Mouse (Mus musculus) hindbrain, embryonic 16.5 days (tissue): ENCODE results near the gene Tjp1. TPM values are rescaled to one million over a fixed set of nuclear protein-coding genes. Genes with fewer than 3 reads are reported as not detected.

Experiments
- ATAC-seq: fragments of 200-750 bp; cut with Nextera tagmentation; 2 replicates; pipeline ENCODE4 v1.8.0; 2017; ENCODE audit warnings: moderate TSS enrichment, moderate library complexity
- H3K27ac ChIP-seq: fragments of 300-500 bp; sonication (generic); 2 replicates; pipeline ENCODE4 v1.5.1; 2014; ENCODE audit warnings: low read depth, mild to moderate bottlenecking, control low read depth, low read length, moderate library complexity
- H3K27me3 ChIP-seq: fragments of 300-500 bp; sonication (generic); replicated peaks from 2 replicates; pipeline ENCODE4 v1.6.1; 2014; ENCODE audit warnings: low read length; ENCODE audit not compliant: control insufficient read depth, insufficient read depth
- H3K36me3 ChIP-seq: fragments of 300-500 bp; sonication (generic); 2 replicates; pipeline ENCODE4 v1.6.1; 2014; ENCODE audit warnings: mild to moderate bottlenecking, low read length, moderate library complexity, mixed read lengths; ENCODE audit not compliant: control insufficient read depth, insufficient read depth
- H3K4me1 ChIP-seq: fragments of 300-500 bp; sonication (generic); 2 replicates; pipeline ENCODE4 v1.6.1; 2014; ENCODE audit warnings: low read depth, low read length; ENCODE audit not compliant: control insufficient read depth, insufficient read depth
- H3K4me2 ChIP-seq: fragments of 300-500 bp; sonication (generic); 2 replicates; pipeline ENCODE4 v1.6.1; 2014; ENCODE audit warnings: mild to moderate bottlenecking, low read length, control low read depth, moderate library complexity
- H3K4me3 ChIP-seq: fragments of 300-500 bp; sonication (generic); 2 replicates; pipeline ENCODE4 v1.5.1; 2014; ENCODE audit warnings: mild to moderate bottlenecking, low read length, control low read depth, moderate library complexity
- H3K9ac ChIP-seq: fragments of 300-500 bp; sonication (generic); 2 replicates; pipeline ENCODE4 v1.6.1; 2014; ENCODE audit warnings: low read depth, mild to moderate bottlenecking, control low read depth, low read length, moderate library complexity
- H3K9me3 ChIP-seq: fragments of 300-500 bp; sonication (generic); 2 replicates; pipeline ENCODE4 v1.6.1; 2014; ENCODE audit warnings: mild to moderate bottlenecking, low read length, moderate library complexity; ENCODE audit not compliant: control insufficient read depth
- WGBS: fragments of 180-500 bp; shearing (Covaris S2); extraction: QIAGEN DNeasy Blood & Tissue Kit; methylation state at CpG from one replicate; pipeline ENCODE4 v1.1.7; 2014; 5-methylcytosine and 5-hydroxymethylcytosine counted together
- polyA plus RNA-seq: library from polyadenylated mRNA; unstranded; fragments of >200 nt; fragmentation: Nextera tagmentation; extraction: Ambion mirVana; gene quantifications from 2 replicates; pipeline ENCODE4 v1.2.1, GENCODE M21; 2015

Tjp1 gene
- polyA plus RNA-seq, 1 experiment from 2014 or later, result 24.5 TPM

- H3K4me3 ChIP-seq, result no peak overlapping the region
- no peak overlapping the region for H3K27ac ChIP-seq
- ATAC-seq, result no peak
- H3K36me3 ChIP-seq, result no peaks in the 10 kb centered on the region
- no peak overlapping the region for H3K9ac ChIP-seq
- no peak overlapping the region for H3K4me2 ChIP-seq
- no peaks in the 10 kb centered on the region for H3K9me3 ChIP-seq
- WGBS, result 89% methylated on average over 4 of the region's 4 CpGs
- no peaks in the 10 kb centered on the region for H3K27me3 ChIP-seq
- H3K4me1 ChIP-seq, result no peaks in the 10 kb centered on the region
Observed at GRCm38 (mm10) chr7:65350348-65351079, 177.1 kb downstream of the Tjp1 start.

- no peak overlapping the region for H3K4me2 ChIP-seq
Observed at GRCm38 (mm10) chr7:65348540-65348939, 179.0 kb downstream of the Tjp1 start.

GRCm38 (mm10) chr7:65345314-65345713 lies 182.3 kb downstream of the Tjp1 start:
- H3K27me3 ChIP-seq, result no peaks in the 10 kb centered on the region
- ATAC-seq, result no peak
- 76% methylated on average over 3 of the region's 3 CpGs for WGBS
- no peak overlapping the region for H3K4me3 ChIP-seq
- no peaks in the 10 kb centered on the region for H3K9me3 ChIP-seq
- H3K27ac ChIP-seq, result no peak overlapping the region
- no peaks in the 10 kb centered on the region for H3K4me1 ChIP-seq
- H3K9ac ChIP-seq, result no peak overlapping the region
- no peak overlapping the region for H3K4me2 ChIP-seq
- H3K36me3 ChIP-seq, result peaks cover 2% of the 10 kb centered on the region; the same call in 1 of the 2 replicates

More at GRCm38 (mm10) chr7:65348540-65348939, 179.0 kb downstream of the Tjp1 start:
- no peaks in the 10 kb centered on the region for H3K4me1 ChIP-seq
- no peak for ATAC-seq
- H3K27ac ChIP-seq, result no peak overlapping the region
- no peak overlapping the region for H3K4me3 ChIP-seq
- no peaks in the 10 kb centered on the region for H3K9me3 ChIP-seq
- H3K27me3 ChIP-seq, result no peaks in the 10 kb centered on the region
- H3K9ac ChIP-seq, result no peak overlapping the region
- no peaks in the 10 kb centered on the region for H3K36me3 ChIP-seq

GRCm38 (mm10) chr7:65337581-65338270 lies 189.9 kb downstream of the Tjp1 start:
- Histone ChIP-seq H3K4me3 (no peak overlapping the region), H3K4me2 (no peak overlapping the region), H3K9ac (no peak overlapping the region), H3K27me3 (no peaks in the 10 kb centered on the region), H3K27ac (no peak overlapping the region), H3K4me1 (no peaks in the 10 kb centered on the region), H3K9me3 (no peaks in the 10 kb centered on the region), H3K36me3 (peaks cover 12% of the 10 kb centered on the region; the same call in 1 of the 2 replicates)
- 92% methylated on average over 7 of the region's 7 CpGs for WGBS
- ATAC-seq, result no peak

- Histone ChIP-seq H3K4me3 (no peak overlapping the region), H3K9me3 (no peaks in the 10 kb centered on the region), H3K27ac (no peak overlapping the region), H3K4me1 (no peaks in the 10 kb centered on the region), H3K27me3 (no peaks in the 10 kb centered on the region), H3K36me3 (peaks cover 8% of the 10 kb centered on the region; the same call in 1 of the 2 replicates), H3K9ac (no peak overlapping the region), H3K4me2 (no peak overlapping the region)
- ATAC-seq, result no peak
- 80% methylated on average over 2 of the region's 2 CpGs for WGBS
Observed at GRCm38 (mm10) chr7:65333081-65333760, 194.4 kb downstream of the Tjp1 start.

GRCm38 (mm10) chr7:65319047-65319725 lies 208.4 kb downstream of the Tjp1 start:
- no peak overlapping the region for H3K27ac ChIP-seq
- ATAC-seq, result peak; percentile 85
- no peaks in the 10 kb centered on the region for H3K9me3 ChIP-seq
- no peaks in the 10 kb centered on the region for H3K4me1 ChIP-seq
- peaks cover 11% of the 10 kb centered on the region for H3K36me3 ChIP-seq
- 73% methylated on average over 5 of the region's 5 CpGs for WGBS
- no peak overlapping the region for H3K9ac ChIP-seq
- no peaks in the 10 kb centered on the region for H3K27me3 ChIP-seq
- H3K4me3 ChIP-seq, result no peak overlapping the region
- H3K4me2 ChIP-seq, result no peak overlapping the region

GRCm38 (mm10) chr7:65317418-65317817 lies 210.2 kb downstream of the Tjp1 start:
- no peak overlapping the region for H3K4me2 ChIP-seq
- H3K4me3 ChIP-seq, result no peak overlapping the region
- no peaks in the 10 kb centered on the region for H3K4me1 ChIP-seq
- no peaks in the 10 kb centered on the region for H3K27me3 ChIP-seq
- H3K9ac ChIP-seq, result no peak overlapping the region
- no peaks in the 10 kb centered on the region for H3K9me3 ChIP-seq
- H3K36me3 ChIP-seq, result peaks cover 21% of the 10 kb centered on the region
- 39% methylated on average over 5 of the region's 5 CpGs for WGBS
- H3K27ac ChIP-seq, result no peak overlapping the region
- ATAC-seq, result 0 out of 2 replicates have a peak, but pooled peaks have one; percentile 7

- Histone ChIP-seq H3K9me3 (no peaks in the 10 kb centered on the region), H3K36me3 (peaks cover 31% of the 10 kb centered on the region), H3K4me1 (no peaks in the 10 kb centered on the region)
Observed at GRCm38 (mm10) chr7:65315182-65315581, 212.4 kb downstream of the Tjp1 start.

More at GRCm38 (mm10) chr7:65315182-65315581, 212.4 kb downstream of the Tjp1 start:
- ATAC-seq, result no peak
- H3K4me3 ChIP-seq, result no peak overlapping the region
- H3K4me2 ChIP-seq, result no peak overlapping the region
- no peak overlapping the region for H3K27ac ChIP-seq
- no peak overlapping the region for H3K9ac ChIP-seq
- H3K27me3 ChIP-seq, result no peaks in the 10 kb centered on the region
- WGBS, result 87% methylated on average over 2 of the region's 2 CpGs
